Mouse (Mus musculus) hindbrain, postnatal 0 days (tissue): ENCODE measurements at regions not wholly inside any gene's neighbourhood (a gene's known extent, or its start where the extent isn't known, plus 50 kb on each side); places are given as distances from the start of the nearest gene placed in this dataset.

Experiments used
- ATAC-seq: fragments of 200-750 bp; cut with Nextera tagmentation; 2 replicates; pipeline ENCODE4 v1.8.0; 2017; ENCODE audit warnings: mild to moderate bottlenecking, moderate TSS enrichment, moderate library complexity
- DNase-seq: peaks from one replicate; pipeline ENCODE4 v3.0.0-alpha.2; 2015; ENCODE audit warnings: low spot score
- H3K27ac ChIP-seq: fragments of 300-500 bp; sonication (generic); 2 replicates; pipeline ENCODE4 v1.5.1; 2014; ENCODE audit warnings: mild to moderate bottlenecking
- H3K27me3 ChIP-seq: fragments of 300-500 bp; sonication (generic); 2 replicates; pipeline ENCODE4 v1.6.1; 2014; ENCODE audit warnings: low read length, mixed read lengths; ENCODE audit not compliant: insufficient read depth
- H3K36me3 ChIP-seq: fragments of 300-500 bp; sonication (generic); 2 replicates; pipeline ENCODE4 v1.6.1; 2014; ENCODE audit warnings: low read length, mixed read lengths; ENCODE audit not compliant: insufficient read depth
- H3K4me1 ChIP-seq: fragments of 300-500 bp; sonication (generic); 2 replicates; pipeline ENCODE4 v1.6.1; 2014; ENCODE audit warnings: antibody characterized with exemption, low read length, mixed read lengths; ENCODE audit not compliant: insufficient read depth
- H3K4me2 ChIP-seq: fragments of 300-500 bp; sonication (generic); 2 replicates; pipeline ENCODE4 v1.6.1; 2014; ENCODE audit warnings: low read depth, mild to moderate bottlenecking, low read length, moderate library complexity, mixed read lengths
- H3K4me3 ChIP-seq: fragments of 300-500 bp; sonication (generic); 2 replicates; pipeline ENCODE4 v1.5.1; 2014; ENCODE audit warnings: low read length
- H3K9ac ChIP-seq: fragments of 300-500 bp; sonication (generic); replicated peaks from 2 replicates; pipeline ENCODE4 v1.6.1; 2014; ENCODE audit warnings: mild to moderate bottlenecking, low read length, moderate library complexity, mixed read lengths
- H3K9me3 ChIP-seq: fragments of 300-500 bp; sonication (generic); 2 replicates; pipeline ENCODE4 v1.6.1; 2016; ENCODE audit warnings: low read length, mixed read lengths
- CTCF ChIP-seq: IDR thresholded peaks from 2 replicates; pipeline ENCODE4 v1.5.1; 2016; ENCODE audit warnings: antibody characterized with exemption, control low read depth, low read depth
- WGBS: fragments of 180-500 bp; shearing (Covaris S2); extraction: QIAGEN DNeasy Blood & Tissue Kit; methylation state at CpG from one replicate; pipeline ENCODE4 v1.1.7; 2014; 5-methylcytosine and 5-hydroxymethylcytosine counted together
- microRNA-seq, 2 experiments: library from miRNA; unstranded; fragments of <30 nt; microRNA quantifications; one replicate each; pipeline ENCODE4; 2016

DNA sequence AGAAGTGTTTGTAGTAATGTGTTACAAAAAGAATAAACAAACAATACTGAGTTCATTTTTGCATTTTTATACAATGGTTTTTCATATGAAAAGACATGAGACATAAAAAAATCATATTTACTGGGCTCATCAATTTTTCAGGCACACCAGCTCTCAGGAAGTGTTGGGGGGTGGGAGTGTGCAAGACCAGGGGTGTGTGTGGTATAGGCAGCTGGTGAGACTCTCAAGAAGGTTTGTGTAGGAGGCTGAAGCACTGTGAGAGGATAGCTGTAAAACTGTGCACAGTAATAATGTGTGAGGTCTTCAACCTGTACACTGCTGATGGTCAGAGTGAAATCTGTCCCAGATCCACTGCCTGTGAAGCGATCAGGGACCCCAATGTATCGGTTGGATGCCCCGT lies 733.7 kb downstream of the Rpia start:
- no peak overlapping the region for H3K4me3 ChIP-seq
- no peaks in the 10 kb centered on the region for H3K36me3 ChIP-seq
- no peaks in the 10 kb centered on the region for H3K27me3 ChIP-seq
- DNase-seq (no peak), ATAC-seq (no peak)
- H3K9ac ChIP-seq, result no peak overlapping the region
- 92% methylated on average over 3 of the region's 3 CpGs for WGBS
- H3K4me2 ChIP-seq, result no peak overlapping the region
- no peak for TF ChIP-seq CTCF
- H3K9me3 ChIP-seq, result no peaks in the 10 kb centered on the region
- no peaks in the 10 kb centered on the region for H3K4me1 ChIP-seq
- H3K27ac ChIP-seq, result no peak overlapping the region

DNA sequence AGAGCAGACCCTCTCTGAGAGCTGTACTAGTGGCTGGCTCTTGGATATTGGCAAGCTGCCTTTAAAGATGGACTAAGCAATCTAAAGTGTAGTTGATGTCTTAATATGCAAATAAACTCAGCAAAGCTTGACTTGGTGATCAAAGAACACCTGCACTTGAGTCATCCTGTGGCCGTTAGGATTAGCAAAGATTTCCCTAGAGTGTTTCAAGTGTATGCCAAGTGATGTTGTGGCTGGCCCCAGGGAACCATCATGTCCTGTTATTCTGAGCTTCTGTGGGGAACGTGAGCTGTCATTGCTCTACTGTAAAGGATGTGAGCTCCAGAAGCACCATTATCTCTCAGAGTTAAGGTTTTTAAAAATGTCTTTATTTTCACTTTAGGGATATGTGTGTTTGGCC lies 751.1 kb downstream of the Rpia start:
- Histone ChIP-seq H3K4me2 (no peak overlapping the region), H3K27me3 (no peaks in the 10 kb centered on the region), H3K9me3 (no peaks in the 10 kb centered on the region), H3K36me3 (no peaks in the 10 kb centered on the region), H3K4me1 (no peaks in the 10 kb centered on the region), H3K9ac (no peak overlapping the region), H3K27ac (no peak overlapping the region), H3K4me3 (no peak overlapping the region)
- no peak for ATAC-seq
- WGBS, result 53% methylated on average over 2 of the region's 2 CpGs
- DNase-seq, result no peak
- no peak for TF ChIP-seq CTCF

DNA sequence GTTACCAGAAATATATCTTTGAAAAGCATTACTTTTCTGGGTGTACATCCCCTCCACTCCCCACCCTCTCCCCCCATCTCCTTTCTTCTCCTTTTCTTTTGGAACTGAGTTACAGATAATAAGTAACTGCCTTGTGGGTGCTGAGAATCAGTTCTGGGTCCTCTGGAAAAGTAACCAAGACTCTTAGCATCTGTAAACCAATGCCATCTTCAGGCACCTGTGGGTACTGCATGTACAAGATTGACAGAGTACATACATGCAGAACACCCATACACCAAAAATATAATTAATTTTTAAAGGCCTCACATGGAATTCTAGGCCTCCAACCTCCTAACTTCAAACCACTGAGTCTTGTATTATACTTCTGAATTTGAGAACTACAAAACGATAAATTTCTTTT lies 758.4 kb downstream of the Rpia start:
- WGBS, result 87% methylated on average over 1 of the region's 1 CpGs

DNA sequence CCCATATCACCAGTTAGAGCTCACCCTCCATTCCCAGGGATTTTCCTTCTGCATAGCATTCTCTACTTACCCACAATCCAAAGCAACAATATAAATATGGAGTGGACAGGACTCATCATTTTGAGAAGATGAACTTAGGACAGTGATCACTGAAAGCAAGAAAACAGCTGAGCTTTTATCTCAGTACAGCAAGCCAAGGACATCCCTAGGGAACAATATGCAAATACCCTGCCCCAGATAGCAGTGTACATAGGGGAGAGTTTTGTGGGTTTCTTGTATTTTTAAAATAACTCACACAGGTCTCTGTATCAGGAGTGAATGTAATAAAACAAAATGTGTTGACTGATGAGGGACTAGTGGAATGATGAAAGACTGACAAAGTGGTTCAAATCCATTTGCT lies 780.5 kb downstream of the Rpia start:
- no peak for TF ChIP-seq CTCF
- ATAC-seq (no peak), DNase-seq (no peak)
- Histone ChIP-seq H3K27me3 (no peaks in the 10 kb centered on the region), H3K9ac (no peak overlapping the region), H3K9me3 (no peaks in the 10 kb centered on the region), H3K36me3 (no peaks in the 10 kb centered on the region), H3K27ac (no peak overlapping the region), H3K4me3 (no peak overlapping the region), H3K4me1 (no peaks in the 10 kb centered on the region), H3K4me2 (no peak overlapping the region)

More for the DNA sequence above, 758.4 kb downstream of the Rpia start:
- Histone ChIP-seq H3K4me1 (no peaks in the 10 kb centered on the region), H3K9ac (no peak overlapping the region), H3K4me3 (no peak overlapping the region), H3K9me3 (no peaks in the 10 kb centered on the region), H3K36me3 (no peaks in the 10 kb centered on the region), H3K4me2 (no peak overlapping the region), H3K27me3 (no peaks in the 10 kb centered on the region), H3K27ac (no peak overlapping the region)
- TF ChIP-seq CTCF, result no peak
- ATAC-seq (no peak), DNase-seq (no peak)

Small RNA genes lying in the stretch of these regions (microRNA-seq; reads per million reads assigned to microRNA genes)
- gene Gm23694 (0 reads per million in 2 experiments), gene Gm24096 (0 reads per million in 2 experiments)
